Mouse (Mus musculus) v-Abl transformed pro-B cells (cell line): ENCODE measurements around the gene Zfp9.

Experiments used
- in situ Hi-C, 2 experiments: fragments of 400-800 bp; cut with MboI; formaldehyde crosslinking; loops; one replicate each; pipeline ENCODE4 v1.15.1; 2025; ENCODE audit not compliant: unreplicated experiment in 2 of 2

The Zfp9 gene

GRCm38 (mm10) chr6:118478957-118479708, at the start of gene Zfp9:
Gene Zfp9, minus strand, starts transcription at chr6:118479320.
- in situ Hi-C loops: no loop called here

DNA sequence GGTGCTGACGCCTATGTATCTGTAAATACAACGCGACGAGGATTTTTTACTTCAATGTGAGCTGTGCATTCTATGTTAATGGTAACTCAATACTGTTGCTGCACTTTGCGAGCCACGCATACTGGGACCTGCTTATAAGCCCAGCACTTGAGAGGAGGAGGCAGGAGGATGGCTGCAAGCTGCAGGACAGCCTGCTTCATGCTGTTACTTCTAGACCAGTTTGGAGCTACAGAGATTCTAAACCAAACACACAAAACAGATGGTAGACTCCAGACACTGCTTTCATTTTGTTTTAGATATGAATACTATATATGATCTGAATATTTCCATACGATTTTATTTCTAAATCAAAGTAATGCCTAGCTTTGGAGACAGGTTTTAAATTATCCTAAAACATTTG, 41.5 kb upstream of the Zfp9 start:
- in situ Hi-C loops: no loop called here

- in situ Hi-C loops: no loop called here
These were observed 34.4 kb upstream of the Zfp9 start for GRCm38 (mm10) chr6:118513335-118514012.

GRCm38 (mm10) chr6:118499010-118499409, 19.9 kb upstream of the Zfp9 start:
- in situ Hi-C loops: no loop called here

DNA sequence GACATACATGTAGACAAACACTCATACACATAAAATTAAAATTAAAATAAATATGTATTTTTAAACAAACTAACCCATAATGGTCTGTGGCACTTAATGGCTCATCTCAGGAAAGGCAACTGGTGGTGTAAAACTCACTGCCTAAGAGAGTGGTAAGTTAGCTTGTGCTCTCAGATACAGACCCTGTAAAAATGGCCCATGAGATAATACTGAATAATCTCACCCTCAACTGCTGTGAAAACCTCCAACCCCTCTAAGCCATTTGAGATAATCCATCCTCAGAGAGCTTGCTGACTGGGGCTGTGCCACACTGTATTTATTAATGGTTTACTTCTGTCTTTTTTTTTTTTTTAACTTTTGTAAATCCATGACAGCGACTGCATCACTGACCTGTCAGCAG, 3.0 kb upstream of the Zfp9 start:
- in situ Hi-C loops: no loop called here

DNA sequence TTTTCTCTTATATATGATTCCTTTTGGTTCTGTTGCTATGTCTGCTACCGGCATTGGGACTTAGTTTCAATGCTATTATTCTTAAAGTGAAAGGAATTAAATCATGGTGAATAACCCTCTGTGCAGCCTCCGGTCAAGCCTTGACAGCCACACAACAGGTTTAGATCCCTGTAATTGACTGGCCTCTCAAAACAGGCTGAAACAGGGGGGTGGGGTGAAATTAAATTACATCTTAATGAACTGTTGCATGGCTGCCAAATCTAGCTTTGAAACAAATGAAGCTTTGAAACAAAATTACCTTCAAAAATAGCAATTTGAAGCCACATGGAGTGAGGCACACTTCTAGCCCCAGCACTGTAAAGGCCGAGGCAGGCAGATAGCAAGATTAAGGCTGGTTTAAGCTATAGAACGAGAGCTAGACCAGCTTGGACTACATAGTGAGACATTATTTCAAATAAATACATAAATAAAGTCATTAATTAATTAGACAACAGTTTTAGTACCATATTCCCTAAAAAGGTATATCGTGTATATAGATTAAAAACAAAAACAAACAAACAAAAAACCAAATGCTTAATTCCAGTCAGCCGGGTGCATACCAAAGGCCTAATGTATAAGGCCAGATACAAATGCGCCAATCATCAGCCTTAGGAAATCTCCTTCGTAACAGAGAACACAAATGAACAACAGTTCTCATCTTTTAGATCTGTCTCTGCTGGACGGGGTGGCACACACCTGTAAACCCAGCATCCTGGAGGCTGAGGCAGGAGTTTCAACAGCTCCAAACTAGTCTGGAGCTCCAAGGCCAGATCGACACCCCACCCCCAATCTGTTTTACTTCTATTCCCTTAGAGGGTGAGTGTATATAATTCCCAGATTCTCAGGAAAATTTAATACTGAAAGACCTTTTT, 990 bp downstream of the Zfp9 start:
- in situ Hi-C loops: no loop called here

GRCm38 (mm10) chr6:118462069-118462705, 16.9 kb downstream of the Zfp9 start:
- in situ Hi-C loops: no loop called here

GRCm38 (mm10) chr6:118457726-118458125, 21.4 kb downstream of the Zfp9 start:
- in situ Hi-C loops: no loop called here

DNA sequence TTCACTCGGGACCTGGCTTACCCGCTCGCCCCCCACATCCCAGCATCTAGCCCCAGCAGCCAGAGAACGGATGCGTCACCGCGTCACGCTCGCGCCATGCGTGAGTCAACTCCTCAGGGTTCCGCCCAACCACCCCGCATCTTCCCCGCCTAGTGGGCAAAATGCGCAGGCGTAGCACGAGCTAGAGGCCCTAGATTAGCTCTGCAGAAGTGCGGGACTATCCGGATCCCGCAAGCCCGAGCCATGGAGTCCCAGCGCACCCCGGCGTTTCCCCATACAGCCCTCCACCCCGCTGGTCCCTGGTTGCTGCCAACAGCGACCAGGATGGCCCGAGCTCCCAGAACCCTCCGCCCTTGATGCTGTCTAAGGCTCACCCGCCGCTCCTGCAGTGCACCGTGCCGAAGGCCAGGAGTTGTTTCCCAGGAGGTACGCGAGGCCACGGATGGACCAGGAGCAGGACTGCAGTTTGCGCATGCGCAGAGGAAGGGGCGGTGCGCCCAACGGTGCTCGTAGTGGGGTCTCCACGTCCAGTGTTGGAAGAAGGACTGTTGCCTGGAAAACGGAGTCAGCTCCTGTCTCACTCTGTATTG, 24.0 kb downstream of the Zfp9 start, which contains the start of gene Zfp248:
Gene Zfp248 (minus strand): TSS at position 487 of the 590 bp plus-strand sequence.
- in situ Hi-C loops: no loop called here

DNA sequence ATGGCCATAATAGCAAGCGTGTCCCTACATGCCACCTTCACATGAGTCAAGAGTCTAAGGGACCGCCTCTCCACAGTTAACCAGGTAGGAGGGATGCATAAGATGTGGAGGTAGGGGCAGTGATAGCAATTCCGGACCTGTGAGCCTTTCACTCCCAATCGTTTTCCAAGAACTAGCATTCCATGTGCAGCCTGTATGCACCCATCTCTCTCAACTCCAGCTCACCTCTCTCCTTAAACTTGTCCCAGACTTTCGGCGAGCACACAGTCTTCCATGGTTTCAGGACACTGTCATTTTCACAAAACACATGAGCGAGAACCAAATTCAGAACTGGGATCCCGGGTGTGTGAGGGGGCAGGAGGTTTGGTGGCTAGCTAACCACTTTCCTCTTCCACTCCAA, 24.7 kb downstream of the Zfp9 start:
- in situ Hi-C loops: no loop called here

GRCm38 (mm10) chr6:118431502-118431901, 47.6 kb downstream of the Zfp9 start:
- in situ Hi-C loops: no loop called here

DNA sequence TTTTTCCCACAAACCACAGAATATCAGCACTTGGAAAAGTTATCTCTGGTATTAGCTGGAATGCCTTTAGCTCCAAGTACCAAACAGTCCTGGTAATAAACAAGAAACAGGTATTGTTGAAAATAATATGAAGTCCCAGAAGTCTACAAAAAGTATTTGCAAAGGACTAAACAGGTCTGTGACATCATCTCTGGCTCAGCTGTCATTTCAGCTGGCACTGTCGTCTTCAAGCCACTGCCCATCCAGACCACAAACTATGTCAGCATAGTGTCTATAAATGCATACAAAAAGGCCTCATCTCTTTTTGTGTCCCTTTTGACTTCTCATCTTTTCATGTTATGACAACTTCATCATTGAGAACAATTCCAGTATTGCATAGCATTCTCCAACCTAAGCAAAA, 52.5 kb downstream of the Zfp9 start:
- in situ Hi-C loops: no loop called here

GRCm38 (mm10) chr6:118419050-118419920, 59.8 kb downstream of the Zfp9 start, which contains the start of gene Bms1:
Gene Bms1, minus strand, starts transcription at chr6:118419474.
- in situ Hi-C loops: loop anchor here (10.0 to 25.0 kb wide), 3 partner anchors 564 to 1018 kb away; partner anchors contain the start of gene Lrtm2 (in 1 of the 2)
